Mouse (Mus musculus) T-helper 1 cell (primary cell): ENCODE results near the gene Efhc1.

Experiments
- in situ Hi-C: fragments of 300-600 bp; cut with MboI, MseI; formaldehyde crosslinking; loops from one replicate; pipeline ENCODE4 v1.15.1; 2025; ENCODE audit warnings: high pct_unique_total_duplicates

The Efhc1 gene

GRCm38 (mm10) chr1:20943016-20943415 is 8.4 kb upstream of the Efhc1 start:
- in situ Hi-C loops = no loop called here

- in situ Hi-C loops = no loop called here
Measured at GRCm38 (mm10) chr1:20951799-20952198, 373 bp downstream of the Efhc1 start.

- in situ Hi-C loops = no loop called here
Measured at GRCm38 (mm10) chr1:20954876-20955275, 3.5 kb downstream of the Efhc1 start.

GRCm38 (mm10) chr1:20969642-20970041 is 18.2 kb downstream of the Efhc1 start:
- in situ Hi-C loops = no loop called here

GRCm38 (mm10) chr1:20973389-20973788 is 22.0 kb downstream of the Efhc1 start:
- in situ Hi-C loops = no loop called here

- in situ Hi-C loops = no loop called here
Measured at GRCm38 (mm10) chr1:20974341-20975135, 23.1 kb downstream of the Efhc1 start.

GRCm38 (mm10) chr1:20980553-20980952 is 29.1 kb downstream of the Efhc1 start:
- in situ Hi-C loops = loop anchor here (5.0 kb wide), 1 partner anchor 62 kb away; no protein-coding TSS in a partner anchor

GRCm38 (mm10) chr1:20981764-20982163 is 30.3 kb downstream of the Efhc1 start:
- in situ Hi-C loops = loop anchor here (5.0 kb wide), 1 partner anchor 61 kb away; no protein-coding TSS in a partner anchor

GRCm38 (mm10) chr1:20984103-20984502 is 32.7 kb downstream of the Efhc1 start:
- in situ Hi-C loops = loop anchor here (5.0 kb wide), 1 partner anchor 58 kb away; no protein-coding TSS in a partner anchor

GRCm38 (mm10) chr1:20984582-20984981 is 33.2 kb downstream of the Efhc1 start:
- in situ Hi-C loops = loop anchor here (5.0 kb wide), 1 partner anchor 58 kb away; no protein-coding TSS in a partner anchor

- in situ Hi-C loops = no loop called here
Measured at GRCm38 (mm10) chr1:20986378-20987056, 35.1 kb downstream of the Efhc1 start.

- in situ Hi-C loops = loop anchor here (5.0 kb wide), 1 partner anchor 108 kb away; no protein-coding TSS in a partner anchor
Measured at GRCm38 (mm10) chr1:20989461-20990083, 38.1 kb downstream of the Efhc1 start.

GRCm38 (mm10) chr1:20993690-20994089 is 42.3 kb downstream of the Efhc1 start:
- in situ Hi-C loops = loop anchor here (5.0 kb wide), 1 partner anchor 104 kb away; no protein-coding TSS in a partner anchor

- in situ Hi-C loops = loop anchor here (5.0 kb wide), 1 partner anchor 103 kb away; no protein-coding TSS in a partner anchor
Measured at GRCm38 (mm10) chr1:20994338-20994737, 42.9 kb downstream of the Efhc1 start.

GRCm38 (mm10) chr1:20995331-20995986 is 44.0 kb downstream of the Efhc1 start:
- in situ Hi-C loops = no loop called here

GRCm38 (mm10) chr1:20996603-20997327 is 45.3 kb downstream of the Efhc1 start:
- in situ Hi-C loops = no loop called here

GRCm38 (mm10) chr1:20997328-20997689 is 45.9 kb downstream of the Efhc1 start:
- in situ Hi-C loops = no loop called here

- in situ Hi-C loops = no loop called here
Measured at GRCm38 (mm10) chr1:20997881-20998389, 46.5 kb downstream of the Efhc1 start.

- in situ Hi-C loops = no loop called here
Measured at GRCm38 (mm10) chr1:21002246-21003142, 51.1 kb downstream of the Efhc1 start.

- in situ Hi-C loops = no loop called here
Measured at GRCm38 (mm10) chr1:21004596-21004995, 53.2 kb downstream of the Efhc1 start.
